Mouse (Mus musculus): ENCODE results near the gene Plch2.

Plch2 gene

GRCm38 (mm10) chr4:155075137-155075536 lies 18.6 kb upstream of the Plch2 start:
- CTCF ChIA-PET: no interaction called here

GRCm38 (mm10) chr4:155074418-155074817 lies 17.8 kb upstream of the Plch2 start:
- CTCF ChIA-PET: no interaction called here

GRCm38 (mm10) chr4:155070921-155071320 lies 14.3 kb upstream of the Plch2 start:
- CTCF ChIA-PET: no interaction called here

- CTCF ChIA-PET: no interaction called here
Observed at GRCm38 (mm10) chr4:155070199-155070598, 13.6 kb upstream of the Plch2 start.

GRCm38 (mm10) chr4:155069191-155069590 lies 12.6 kb upstream of the Plch2 start:
- CTCF ChIA-PET: no interaction called here

- CTCF ChIA-PET: no interaction called here
Observed at GRCm38 (mm10) chr4:155068357-155068972, 11.9 kb upstream of the Plch2 start.

GRCm38 (mm10) chr4:155066834-155067522 lies 10.4 kb upstream of the Plch2 start, which contains the start of gene Pex10:
Pex10 (plus strand) TSS chr4:155067016.
- CTCF ChIA-PET: interaction anchor here (0.5 to 1.2 kb wide), 3 partner anchors 154 to 272 kb away, joined by 3 to 4 read pairs (median 3); no protein-coding TSS in a partner anchor

GRCm38 (mm10) chr4:155065970-155066833 lies 9.6 kb upstream of the Plch2 start:
- CTCF ChIA-PET: interaction anchor here (0.5 to 1.2 kb wide), 5 partner anchors 154 to 272 kb away, joined by 3 to 4 read pairs (median 3); no protein-coding TSS in a partner anchor

- CTCF ChIA-PET: interaction anchor here (1.2 kb wide), 1 partner anchor 182 kb away, joined by 3 read pairs; no protein-coding TSS in a partner anchor
Observed at GRCm38 (mm10) chr4:155064474-155064873, 7.9 kb upstream of the Plch2 start.

GRCm38 (mm10) chr4:155063895-155064294 lies 7.3 kb upstream of the Plch2 start:
- CTCF ChIA-PET: interaction anchor here (0.9 kb wide), 1 partner anchor 186 kb away, joined by 4 read pairs; no protein-coding TSS in a partner anchor

- CTCF ChIA-PET: interaction anchor here (0.5 kb wide), 1 partner anchor 111 kb away, joined by 6 read pairs; no protein-coding TSS in a partner anchor
Observed at GRCm38 (mm10) chr4:155058325-155058724, 1.7 kb upstream of the Plch2 start.

- CTCF ChIA-PET: no interaction called here
Observed at GRCm38 (mm10) chr4:155050116-155050515, 6.5 kb downstream of the Plch2 start.

- CTCF ChIA-PET: no interaction called here
Observed at GRCm38 (mm10) chr4:155046636-155047035, 9.9 kb downstream of the Plch2 start.

GRCm38 (mm10) chr4:155043289-155043625 lies 13.3 kb downstream of the Plch2 start:
- CTCF ChIA-PET: no interaction called here

- CTCF ChIA-PET: no interaction called here
Observed at GRCm38 (mm10) chr4:155042606-155043288, 13.8 kb downstream of the Plch2 start.

- CTCF ChIA-PET: no interaction called here
Observed at GRCm38 (mm10) chr4:155040696-155041095, 15.9 kb downstream of the Plch2 start.

- CTCF ChIA-PET: no interaction called here
Observed at GRCm38 (mm10) chr4:155040197-155040596, 16.4 kb downstream of the Plch2 start.

GRCm38 (mm10) chr4:155034787-155035186 lies 21.8 kb downstream of the Plch2 start:
- CTCF ChIA-PET: interaction anchor here (0.6 kb wide), 1 partner anchor 48 kb away, joined by 4 read pairs; no protein-coding TSS in a partner anchor

- CTCF ChIA-PET: interaction anchor here (0.6 kb wide), 1 partner anchor 48 kb away, joined by 4 read pairs; no protein-coding TSS in a partner anchor
Observed at GRCm38 (mm10) chr4:155034202-155034601, 22.4 kb downstream of the Plch2 start.

- CTCF ChIA-PET: no interaction called here
Observed at GRCm38 (mm10) chr4:155033115-155033514, 23.5 kb downstream of the Plch2 start.

- CTCF ChIA-PET: no interaction called here
Observed at GRCm38 (mm10) chr4:155024170-155025010, 32.2 kb downstream of the Plch2 start.
